Mouse (Mus musculus) ovary, adult 18-20 months (tissue): ENCODE data around the gene Zfp174.

Experiments
- DNase-seq: peaks from one replicate; pipeline ENCODE4 v3.0.0; 2022; ENCODE audit warnings: low spot score, mixed read lengths

Zfp174 gene

GRCm38 (mm10) chr16:3884201-3885064 is 37.4 kb downstream of the Zfp174 start, which contains the start of the genes Zfp597 and Gm20695:
Gene Zfp597, minus strand, starts transcription at chr16:3884561.
Gene Gm20695, plus strand, starts transcription at chr16:3884648.
- peak; percentile 91 for DNase-seq

- DNase-seq, result no peak
Measured at GRCm38 (mm10) chr16:3885065-3885670, 38.1 kb downstream of the Zfp174 start.

- no peak for DNase-seq
Measured at GRCm38 (mm10) chr16:3891621-3892295, 44.7 kb downstream of the Zfp174 start.

GRCm38 (mm10) chr16:3893739-3894138 is 46.7 kb downstream of the Zfp174 start:
- DNase-seq, result no peak

GRCm38 (mm10) chr16:3895173-3895792 is 48.2 kb downstream of the Zfp174 start:
- no peak for DNase-seq

GRCm38 (mm10) chr16:3896046-3896445 is 49.0 kb downstream of the Zfp174 start:
- DNase-seq, result no peak

GRCm38 (mm10) chr16:3896553-3896952 is 49.5 kb downstream of the Zfp174 start:
- DNase-seq, result no peak

- no peak for DNase-seq
Measured at GRCm38 (mm10) chr16:3907471-3907870, 60.4 kb downstream of the Zfp174 start.
